Mouse (Mus musculus) ES-Bruce4 (cell line): ENCODE measurements at regions not wholly inside any gene's neighbourhood (a gene's known extent, or its start where the extent isn't known, plus 50 kb on each side); places are given as distances from the start of the nearest gene placed in this dataset.
"Not testable (repeated sequence)": the region's sequence is repeated elsewhere in the genome, so short reads cannot be mapped to it uniquely, and the experiment has no call there.

Source experiments
- H3K27ac ChIP-seq: 2 replicates; pipeline ENCODE4 v1.5.1; 2012; ENCODE audit warnings: low read length, inconsistent platforms; ENCODE audit not compliant: insufficient read depth
- H3K27me3 ChIP-seq: 2 replicates; pipeline ENCODE4 v1.6.1; 2012; ENCODE audit warnings: mild to moderate bottlenecking, low read length, inconsistent platforms; ENCODE audit not compliant: control insufficient read depth, poor library complexity, insufficient read depth, severe bottlenecking
- H3K36me3 ChIP-seq: 2 replicates; pipeline ENCODE4 v1.6.1; 2012; ENCODE audit warnings: inconsistent platforms, mild to moderate bottlenecking, low read length, moderate library complexity; ENCODE audit not compliant: control insufficient read depth, poor library complexity, insufficient read depth, severe bottlenecking
- H3K4me1 ChIP-seq: one replicate; pipeline ENCODE4 v1.8.1; 2011; ENCODE audit warnings: low read length; ENCODE audit not compliant: control insufficient read depth, insufficient read depth
- H3K4me3 ChIP-seq: 2 replicates; pipeline ENCODE4 v1.5.1; 2011; ENCODE audit warnings: low read depth, mild to moderate bottlenecking, low read length
- H3K9ac ChIP-seq: 2 replicates; pipeline ENCODE4 v1.6.1; 2012; ENCODE audit warnings: low read depth, mild to moderate bottlenecking, inconsistent platforms; ENCODE audit not compliant: poor library complexity, severe bottlenecking
- H3K9me3 ChIP-seq: replicated peaks from 2 replicates; pipeline ENCODE4 v1.6.1; 2012; ENCODE audit warnings: mild to moderate bottlenecking, low read length, inconsistent platforms; ENCODE audit not compliant: control insufficient read depth, poor library complexity, insufficient read depth, severe bottlenecking
- CTCF ChIP-seq: IDR thresholded peaks from one replicate; pipeline ENCODE4 v1.8.1; 2011; ENCODE audit warnings: low read depth, low read length
- EP300 ChIP-seq: IDR thresholded peaks from 2 replicates; pipeline ENCODE4 v1.6.1; 2011; ENCODE audit warnings: low read depth, low read length; ENCODE audit not compliant: insufficient read depth
- POLR2A ChIP-seq: IDR thresholded peaks from one replicate; pipeline ENCODE4 v1.8.1; 2011; ENCODE audit warnings: low read length; ENCODE audit not compliant: insufficient read depth

- no peaks in the 10 kb centered on the region for H3K4me1 ChIP-seq
- H3K27ac ChIP-seq = no peak overlapping the region
- H3K36me3 ChIP-seq = no peaks in the 10 kb centered on the region
- no peaks in the 10 kb centered on the region for H3K27me3 ChIP-seq
- no peak overlapping the region for H3K4me3 ChIP-seq
- no peak overlapping the region for H3K9ac ChIP-seq
- no peaks in the 10 kb centered on the region for H3K9me3 ChIP-seq
- TF ChIP-seq POLR2A (no peak), CTCF (no peak), EP300 (no peak)
Observed at GRCm38 (mm10) chr2:107935336-107935735, 644.9 kb downstream of the Kcna4 start.

- Histone ChIP-seq H3K4me3 (no peak overlapping the region), H3K4me1 (no peaks in the 10 kb centered on the region)
- TF ChIP-seq POLR2A (no peak), CTCF (no peak), EP300 (no peak)
Observed at GRCm38 (mm10) chr2:107935775-107936174, 645.3 kb downstream of the Kcna4 start.

GRCm38 (mm10) chr2:107941374-107941773 lies 650.9 kb downstream of the Kcna4 start:
- TF ChIP-seq CTCF (no peak), EP300 (no peak), POLR2A (no peak)
- Histone ChIP-seq H3K9ac (no peak overlapping the region), H3K9me3 (no peaks in the 10 kb centered on the region), H3K36me3 (no peaks in the 10 kb centered on the region), H3K4me3 (no peak overlapping the region), H3K27ac (no peak overlapping the region), H3K4me1 (no peaks in the 10 kb centered on the region), H3K27me3 (no peaks in the 10 kb centered on the region)

More at GRCm38 (mm10) chr2:107935775-107936174, 645.3 kb downstream of the Kcna4 start:
- H3K27ac ChIP-seq = no peak overlapping the region
- H3K36me3 ChIP-seq = no peaks in the 10 kb centered on the region
- no peak overlapping the region for H3K9ac ChIP-seq
- no peaks in the 10 kb centered on the region for H3K27me3 ChIP-seq
- H3K9me3 ChIP-seq = no peaks in the 10 kb centered on the region

DNA sequence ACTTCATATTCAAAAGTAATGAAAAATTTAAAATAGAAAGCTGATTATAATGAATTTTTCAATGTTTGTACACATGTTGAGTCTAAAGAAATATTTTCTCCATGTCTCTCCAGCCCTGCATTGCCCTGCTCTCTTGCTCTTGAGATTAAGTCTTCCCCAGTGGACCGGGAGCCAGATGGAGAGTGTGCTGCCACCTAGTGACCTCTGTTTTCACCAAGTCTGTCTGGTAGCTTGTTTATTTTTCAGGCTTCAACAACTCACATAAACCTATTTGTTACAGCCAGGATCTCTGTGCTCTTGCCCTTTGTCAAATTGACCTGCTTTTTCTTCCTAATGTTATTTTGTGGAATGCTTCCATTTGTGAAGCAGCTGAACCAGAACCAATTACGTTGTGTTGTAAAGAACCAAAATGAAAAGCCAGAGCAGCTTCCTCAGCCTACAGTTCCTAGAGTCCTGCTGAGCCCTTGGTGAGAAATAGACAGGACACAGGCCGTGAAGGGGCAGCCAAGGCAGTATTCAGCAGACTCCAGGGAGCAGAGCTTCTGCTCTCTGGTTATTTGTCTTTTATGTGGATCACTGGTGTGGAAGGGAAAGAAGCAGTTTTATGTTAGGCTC lies 655.5 kb downstream of the Kcna4 start:
- Histone ChIP-seq H3K4me1 (no peaks in the 10 kb centered on the region), H3K9me3 (no peaks in the 10 kb centered on the region), H3K27ac (no peak overlapping the region), H3K4me3 (no peak overlapping the region), H3K27me3 (no peaks in the 10 kb centered on the region), H3K9ac (no peak overlapping the region), H3K36me3 (no peaks in the 10 kb centered on the region)
- no peak for TF ChIP-seq POLR2A
- peak; percentile 68 for TF ChIP-seq CTCF

DNA sequence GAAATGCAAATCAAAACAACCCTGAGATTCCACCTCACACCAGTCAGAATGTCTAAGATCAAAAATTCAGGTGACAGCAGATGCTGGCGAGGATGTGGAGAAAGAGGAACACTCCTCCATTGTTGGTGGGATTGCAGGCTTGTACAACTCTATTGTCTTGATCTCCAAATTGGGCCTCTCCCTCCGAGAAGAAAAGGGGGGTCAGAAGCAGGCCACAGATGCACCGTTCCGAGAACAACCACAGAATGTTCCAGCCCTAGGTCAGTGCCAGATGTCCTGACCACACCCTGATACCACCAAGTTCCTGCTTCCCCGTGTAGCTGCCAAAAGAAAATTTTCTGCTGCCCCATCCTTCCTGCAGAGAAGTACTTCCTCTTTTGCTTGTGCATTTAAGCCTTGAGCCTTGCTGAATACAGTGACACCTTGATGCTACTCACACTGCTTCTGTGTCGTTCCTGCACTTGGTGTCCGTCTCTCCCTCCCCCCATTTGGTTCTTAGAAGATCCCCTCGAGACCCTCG lies 665.2 kb downstream of the Kcna4 start:
- not testable (repeated sequence) for H3K9ac ChIP-seq, H3K4me3 ChIP-seq, H3K4me1 ChIP-seq, H3K27ac ChIP-seq, H3K36me3 ChIP-seq, H3K27me3 ChIP-seq
- peaks cover 13% of the 10 kb centered on the region for H3K9me3 ChIP-seq

GRCm38 (mm10) chr2:107963921-107964320 lies 673.5 kb downstream of the Kcna4 start:
- H3K9me3 ChIP-seq, H3K36me3 ChIP-seq, H3K4me3 ChIP-seq, H3K9ac ChIP-seq, H3K4me1 ChIP-seq, H3K27me3 ChIP-seq, H3K27ac ChIP-seq: not testable (repeated sequence)
